Mouse (Mus musculus): Measurements from ENCODE around the gene Rpl9. TPM values are rescaled to one million over a fixed set of nuclear protein-coding genes. Genes with fewer than 3 reads are reported as not detected.

The Rpl9 gene
- 100 to 1,000 TPM; 658 to 682 TPM for total RNA-seq (2021)

DNA sequence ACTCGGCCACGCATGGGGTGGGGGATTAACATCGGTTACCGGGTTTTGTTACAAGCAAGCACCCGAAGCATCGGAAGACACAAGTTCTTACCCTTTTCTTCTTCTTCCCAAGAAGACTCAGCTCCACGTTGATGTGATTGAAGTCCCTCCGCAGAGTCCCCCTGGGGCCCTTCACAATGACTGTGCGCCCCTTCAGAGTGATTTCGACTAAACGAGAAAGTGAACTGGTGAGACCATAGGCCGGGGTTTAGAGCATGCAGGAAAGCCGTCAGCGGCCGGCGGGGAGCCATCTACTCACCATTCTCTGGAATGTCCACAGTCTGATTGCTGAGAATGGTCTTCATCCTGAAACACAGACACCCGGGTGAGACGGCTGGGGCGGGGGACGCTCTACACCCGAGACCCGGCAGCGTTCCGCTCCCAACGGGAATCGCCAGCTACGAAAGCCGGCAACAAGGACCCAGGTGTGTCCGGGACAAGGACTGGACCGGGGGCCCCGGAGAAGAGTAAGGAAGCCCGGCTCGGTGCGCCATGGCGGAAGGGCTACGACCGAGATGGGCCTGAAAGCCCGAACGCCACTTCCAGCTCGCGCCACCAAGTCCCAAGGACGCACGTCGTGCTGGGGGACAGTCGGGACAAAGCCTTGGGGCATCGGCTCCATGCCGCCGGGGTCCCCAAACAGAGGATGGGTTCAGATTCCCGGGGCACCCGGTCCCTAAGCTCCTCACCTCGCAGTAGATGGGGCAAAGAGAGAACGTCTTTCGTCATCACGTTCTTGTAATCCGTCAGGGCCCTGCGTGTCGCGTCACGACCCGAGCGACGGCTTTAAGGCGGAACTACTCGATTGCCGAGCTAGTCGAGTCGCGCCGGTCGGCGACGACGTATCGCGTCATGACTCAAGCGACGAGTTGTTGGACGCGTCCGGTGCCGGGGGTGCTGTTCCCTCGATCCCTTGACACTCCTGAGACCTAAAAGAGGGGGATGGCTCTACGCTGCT lies at the start of gene Rpl9, which contains the start of gene Lias:
Gene Rpl9 (minus strand): TSS at position 797 of the 997 bp plus-strand sequence.
Gene Lias (plus strand): TSS at position 850 of the 997 bp plus-strand sequence.
- peak; percentile 99 for DNase-seq

DNA sequence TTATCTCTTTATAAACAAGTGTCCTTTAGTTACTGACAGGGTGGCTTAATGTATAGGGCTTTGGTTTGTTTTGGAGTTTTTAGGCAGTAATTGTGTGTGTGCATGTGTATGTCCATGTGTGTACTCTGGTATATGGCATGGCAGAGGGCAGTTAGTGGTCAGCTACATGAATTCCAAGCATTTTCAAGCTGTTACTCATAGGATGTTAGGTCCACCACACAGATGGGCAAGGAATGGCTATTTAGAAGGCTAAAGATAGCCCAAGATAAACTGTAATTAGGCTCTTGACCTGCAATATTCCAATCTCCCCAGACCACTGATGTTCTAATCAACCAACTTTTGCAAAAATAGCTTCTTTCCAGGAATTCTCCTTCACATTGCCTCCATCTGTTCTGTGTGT lies 46.8 kb upstream of the Rpl9 start:
- no peak for DNase-seq

DNA sequence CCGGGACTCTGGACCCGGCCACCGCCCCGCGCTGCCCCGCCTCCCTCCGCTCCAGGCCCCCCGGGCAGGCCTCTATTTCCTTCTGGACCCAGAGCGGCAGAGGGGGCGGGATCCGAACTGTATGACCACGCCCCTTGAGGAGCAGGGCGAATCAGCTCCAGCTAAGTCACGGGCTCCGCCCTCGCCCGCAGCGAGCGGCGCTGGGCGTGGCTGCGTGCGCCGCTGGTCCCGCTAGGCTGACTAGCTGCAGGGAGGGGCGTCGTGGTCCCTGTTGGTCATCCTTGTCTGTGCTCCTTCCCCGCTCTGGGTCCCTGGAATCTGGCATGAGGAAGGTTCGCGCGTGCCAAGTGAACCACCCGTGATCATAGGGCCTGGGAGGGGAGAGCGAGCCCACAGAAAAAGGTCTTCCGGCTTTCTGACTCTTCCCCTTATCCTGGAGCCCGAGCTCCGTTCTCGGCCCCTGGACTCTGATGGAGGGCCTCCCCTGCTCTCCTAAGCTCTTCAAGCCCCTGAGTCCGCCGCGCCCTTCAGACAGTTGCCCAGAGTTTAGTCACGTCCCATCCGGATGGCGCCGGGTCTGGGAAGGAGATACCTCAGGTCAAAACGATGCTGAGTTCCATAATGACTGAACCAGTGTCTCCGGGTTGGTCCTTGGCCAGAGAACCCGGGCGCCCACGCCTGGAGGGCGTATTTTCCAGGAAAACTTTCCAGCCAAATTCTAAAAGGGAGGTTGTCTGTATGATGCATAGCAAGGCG lies 44.7 kb upstream of the Rpl9 start, which contains the start of gene Ugdh:
Gene Ugdh (minus strand): TSS at position 144 of the 756 bp plus-strand sequence.
- DNase-seq: peak; percentile 95 to 96

DNA sequence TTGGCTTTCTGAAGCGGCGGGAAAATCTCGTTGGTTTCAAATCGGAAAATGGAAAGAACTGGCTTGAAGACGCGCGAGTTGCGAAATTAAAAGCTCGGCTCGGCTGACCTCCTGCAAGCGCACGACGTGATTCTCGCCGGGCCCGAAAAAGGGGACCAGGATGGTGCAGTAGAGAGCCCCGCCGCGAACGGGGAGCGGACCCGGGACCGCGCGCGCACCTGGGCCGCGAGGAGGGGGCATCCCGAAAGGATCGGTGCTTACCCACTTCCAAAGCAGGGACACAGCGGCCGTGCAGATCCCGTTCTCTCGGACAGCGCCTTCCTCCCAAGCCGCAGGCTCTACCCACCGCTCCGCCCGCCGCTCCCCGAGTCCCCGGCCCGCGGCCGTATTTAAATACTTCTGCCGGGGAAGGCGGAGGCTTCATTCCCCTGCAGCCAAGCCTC lies 44.1 kb upstream of the Rpl9 start:
- DNase-seq: no peak

DNA sequence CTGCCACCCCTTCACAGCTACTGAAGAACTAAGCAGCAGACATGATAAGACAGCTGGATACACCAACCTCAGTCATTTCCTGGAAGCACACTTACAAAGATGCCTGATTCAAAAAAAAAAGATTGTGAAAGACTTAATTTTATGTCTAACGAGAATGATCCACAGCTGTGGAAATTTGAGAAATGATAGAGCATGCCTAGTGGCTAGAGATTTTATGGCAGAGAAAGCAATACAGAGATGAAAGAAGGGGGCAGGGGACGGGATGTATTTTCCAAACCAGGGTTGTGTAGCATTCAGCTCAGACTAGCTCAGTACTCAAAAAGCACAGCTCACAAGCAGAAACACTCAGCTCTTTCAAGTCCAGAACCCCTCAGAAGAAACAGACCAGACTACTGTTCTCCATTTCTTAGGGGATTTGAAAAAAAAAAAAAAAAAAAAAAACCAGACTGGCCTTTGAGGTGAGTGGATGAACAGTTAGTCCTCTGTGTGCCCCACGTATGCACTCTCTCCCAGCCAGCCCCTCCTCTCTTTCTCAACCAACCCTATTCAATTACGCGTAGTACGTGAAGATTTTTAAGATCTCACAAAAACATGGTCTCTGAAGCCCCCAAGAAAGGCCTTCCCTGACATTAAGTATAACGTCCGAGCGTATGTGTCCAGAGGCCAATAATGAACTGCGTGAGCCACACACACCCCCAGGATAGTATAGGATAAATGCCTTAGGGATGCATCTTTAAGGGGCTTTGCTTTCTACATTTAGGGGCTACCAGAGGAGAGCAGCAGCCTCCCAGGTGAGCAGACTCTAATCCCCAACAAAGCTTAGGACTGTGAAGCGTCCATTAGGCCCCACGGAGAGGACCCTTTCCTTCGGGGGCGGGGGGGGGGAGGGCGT lies 43.5 kb upstream of the Rpl9 start:
- DNase-seq: no peak

DNA sequence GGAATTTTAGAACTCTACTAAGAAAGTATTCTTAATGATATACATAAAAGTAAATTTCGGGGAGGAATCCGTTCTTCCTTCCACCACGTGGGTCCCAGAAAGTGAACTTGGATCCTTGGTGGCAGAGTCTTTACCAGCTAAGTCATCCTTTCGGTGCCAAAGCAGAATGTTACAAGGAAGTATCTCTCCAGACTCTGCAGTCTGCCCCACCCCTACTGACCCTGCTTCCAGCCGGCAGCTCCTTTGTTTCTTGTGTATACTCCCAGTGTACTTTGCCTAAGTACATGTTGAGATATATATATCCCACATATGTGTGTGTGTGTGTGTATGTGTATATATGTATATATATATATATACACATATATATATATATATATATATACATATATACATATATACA lies 38.2 kb upstream of the Rpl9 start:
- no peak for DNase-seq

DNA sequence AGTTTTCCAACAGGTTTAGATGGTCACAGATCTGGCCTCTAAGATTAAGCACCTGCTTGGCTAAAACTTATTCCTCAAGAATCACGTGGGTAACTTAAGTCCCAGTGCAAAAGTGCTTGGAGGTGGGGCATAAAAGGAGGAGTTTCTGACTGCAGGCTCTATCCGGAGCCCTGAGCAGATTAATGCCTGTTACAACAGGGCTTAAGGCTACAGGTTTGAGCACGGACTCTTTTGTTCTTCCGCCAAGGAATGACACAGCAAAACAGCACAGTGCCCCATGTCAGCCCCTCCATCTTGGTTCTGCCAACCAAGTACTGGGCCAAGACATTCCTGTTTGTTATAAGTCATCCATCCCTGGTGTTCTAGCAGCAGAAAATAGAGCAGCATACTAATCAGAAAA lies 37.1 kb upstream of the Rpl9 start:
- no peak for DNase-seq

DNA sequence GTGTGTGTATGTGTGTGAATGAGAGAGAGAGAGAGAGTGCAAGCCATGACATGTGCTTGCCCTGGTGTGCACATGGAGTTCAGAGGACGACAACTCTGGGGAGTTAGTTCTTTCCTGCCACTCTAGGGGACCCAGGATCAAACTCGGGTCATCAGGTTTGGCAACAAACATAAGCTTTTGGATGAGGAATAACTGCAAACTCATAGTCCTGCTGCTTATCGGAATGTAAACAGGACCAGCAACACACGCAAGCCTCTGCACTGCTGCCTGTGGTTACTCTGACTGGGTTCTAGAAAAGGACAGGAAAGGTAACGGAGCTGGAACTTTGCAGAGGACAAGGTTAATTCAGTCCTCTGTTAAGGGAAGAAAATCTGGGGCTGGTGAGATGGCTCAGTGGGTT lies 34.0 kb upstream of the Rpl9 start:
- DNase-seq: no peak

DNA sequence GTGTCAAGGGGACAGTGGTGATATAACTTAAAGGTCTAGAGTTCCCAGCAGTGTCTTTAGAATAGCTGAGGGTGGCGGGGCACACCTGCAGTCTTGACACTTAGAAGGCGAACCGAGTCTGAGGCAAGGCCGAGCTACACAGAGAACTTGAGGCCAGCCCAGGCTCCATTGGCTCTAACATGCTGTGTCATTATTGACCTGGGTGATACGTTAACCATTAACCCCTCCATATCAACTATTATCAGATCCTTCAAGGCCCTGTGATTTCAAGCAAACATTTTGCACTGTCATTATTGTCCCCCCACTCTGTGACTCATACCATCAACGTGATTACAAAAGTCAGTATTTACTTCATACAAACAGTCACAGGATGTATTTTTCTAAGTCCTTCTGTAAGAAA lies 33.0 kb upstream of the Rpl9 start:
- DNase-seq: no peak

DNA sequence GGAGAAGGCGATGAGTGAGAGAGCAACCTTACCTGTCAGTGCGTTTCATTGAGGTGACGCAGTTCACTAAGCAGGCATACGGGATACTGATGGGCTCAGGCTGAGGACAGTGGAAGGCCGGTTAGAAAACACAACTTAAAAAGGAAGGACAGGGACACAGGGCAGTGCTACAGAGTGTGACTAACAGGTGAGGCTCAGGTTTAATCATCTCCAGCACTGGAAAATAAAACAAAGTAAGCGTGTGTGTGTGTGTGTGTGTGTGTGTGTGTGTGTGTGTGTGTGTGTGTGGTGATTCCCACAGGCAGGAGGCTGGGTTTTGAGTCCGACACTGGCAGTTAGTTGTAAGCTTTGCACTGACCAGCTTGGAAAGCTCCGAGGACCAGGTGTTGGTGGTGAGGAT lies 31.6 kb upstream of the Rpl9 start:
- no peak for DNase-seq

DNA sequence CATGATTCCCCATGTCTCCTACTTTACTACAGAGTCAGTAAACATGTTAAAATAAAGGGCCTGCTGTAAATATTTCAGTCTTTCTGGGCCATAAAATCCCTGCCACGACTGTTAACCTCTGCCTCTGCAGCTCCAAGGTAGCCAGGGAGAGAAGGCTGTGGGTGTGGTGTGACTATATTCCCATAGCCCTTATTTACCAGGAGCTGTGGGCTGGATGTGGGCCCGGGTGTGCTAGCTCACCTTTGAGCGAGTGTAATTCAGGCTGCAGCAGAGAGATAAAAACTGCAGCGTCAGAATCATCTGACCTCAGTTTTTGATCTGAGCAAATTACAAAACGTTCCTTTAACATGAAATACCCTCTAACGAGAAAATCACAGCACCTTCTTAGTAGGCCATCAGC lies 29.6 kb upstream of the Rpl9 start:
- no peak for DNase-seq

DNA sequence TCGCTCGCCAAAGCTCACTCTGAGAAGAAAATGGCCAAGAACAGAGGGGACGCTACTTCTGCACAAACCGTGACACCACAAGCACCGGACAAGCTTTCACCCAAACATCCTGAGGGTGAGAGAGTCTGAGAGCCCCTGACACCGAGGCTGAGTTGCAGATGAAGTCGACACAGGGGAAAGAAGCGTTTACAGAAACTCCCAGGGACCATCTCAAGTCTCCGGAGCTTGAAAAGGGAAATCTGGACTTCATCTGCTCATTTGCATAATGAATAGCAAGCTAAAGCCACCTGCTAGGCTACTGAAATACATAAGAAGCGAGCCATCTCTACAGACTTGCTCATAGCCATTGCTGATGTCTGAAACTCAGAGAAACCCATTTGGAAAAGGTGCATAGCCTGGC lies 27.9 kb upstream of the Rpl9 start:
- no peak for DNase-seq

DNA sequence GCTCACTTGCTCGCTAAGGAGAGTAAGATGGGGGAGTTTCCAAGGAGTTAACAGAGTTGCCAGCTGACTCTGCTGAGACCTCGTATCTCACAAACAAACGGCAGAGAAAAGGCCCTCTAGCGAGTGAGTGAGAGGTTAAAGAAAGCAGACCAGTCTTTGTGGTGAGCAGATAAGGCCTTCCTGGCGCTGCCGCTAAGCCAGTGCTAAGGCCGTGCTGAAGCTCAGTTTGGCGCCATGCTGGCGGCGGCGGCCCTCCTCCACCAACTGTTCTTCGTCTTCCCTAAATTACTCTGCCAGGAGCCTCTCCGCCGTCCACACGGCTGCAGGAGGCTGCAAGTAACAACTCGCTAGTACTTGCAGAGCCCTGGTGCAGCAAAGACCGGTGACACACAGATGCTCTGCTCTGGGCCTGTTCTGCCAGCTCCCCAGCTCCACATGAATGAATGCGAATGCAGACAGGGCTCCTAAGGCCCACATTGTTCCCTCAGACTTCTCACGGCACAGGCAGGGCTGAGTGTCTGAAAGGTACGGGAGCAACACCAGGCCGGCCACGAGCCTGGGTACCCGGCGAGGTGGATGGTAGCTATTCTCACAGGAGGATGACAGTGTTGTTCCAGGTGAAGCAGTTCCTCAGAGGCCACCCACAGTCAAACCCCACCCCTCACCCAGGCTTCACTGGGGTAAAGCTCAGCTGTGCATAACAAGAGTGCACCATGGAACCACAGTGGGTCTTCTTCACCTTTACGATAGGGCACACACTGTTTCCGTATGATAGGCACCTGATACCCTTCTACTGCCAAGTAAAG lies 24.6 kb upstream of the Rpl9 start:
- DNase-seq: no peak

DNA sequence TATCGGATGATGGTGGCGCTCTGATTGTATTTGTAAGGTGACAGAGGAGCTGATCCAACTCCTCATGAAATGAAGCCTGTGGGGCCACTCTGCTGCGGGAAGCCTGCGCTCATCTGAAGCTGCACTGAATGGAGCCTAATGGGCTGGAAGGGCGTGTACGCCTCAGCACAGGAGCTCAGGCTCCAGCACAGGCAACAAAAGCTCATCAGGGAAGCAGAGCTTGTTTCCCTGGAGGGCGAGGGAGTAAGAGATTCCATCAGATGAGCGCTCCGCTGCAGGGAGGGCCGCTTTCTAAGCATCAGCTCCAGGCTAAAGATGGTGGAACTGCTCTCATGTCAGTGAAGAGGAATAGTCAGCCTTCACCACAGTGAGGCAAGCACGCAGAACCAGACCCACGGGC lies 16.7 kb upstream of the Rpl9 start:
- DNase-seq: no peak

DNA sequence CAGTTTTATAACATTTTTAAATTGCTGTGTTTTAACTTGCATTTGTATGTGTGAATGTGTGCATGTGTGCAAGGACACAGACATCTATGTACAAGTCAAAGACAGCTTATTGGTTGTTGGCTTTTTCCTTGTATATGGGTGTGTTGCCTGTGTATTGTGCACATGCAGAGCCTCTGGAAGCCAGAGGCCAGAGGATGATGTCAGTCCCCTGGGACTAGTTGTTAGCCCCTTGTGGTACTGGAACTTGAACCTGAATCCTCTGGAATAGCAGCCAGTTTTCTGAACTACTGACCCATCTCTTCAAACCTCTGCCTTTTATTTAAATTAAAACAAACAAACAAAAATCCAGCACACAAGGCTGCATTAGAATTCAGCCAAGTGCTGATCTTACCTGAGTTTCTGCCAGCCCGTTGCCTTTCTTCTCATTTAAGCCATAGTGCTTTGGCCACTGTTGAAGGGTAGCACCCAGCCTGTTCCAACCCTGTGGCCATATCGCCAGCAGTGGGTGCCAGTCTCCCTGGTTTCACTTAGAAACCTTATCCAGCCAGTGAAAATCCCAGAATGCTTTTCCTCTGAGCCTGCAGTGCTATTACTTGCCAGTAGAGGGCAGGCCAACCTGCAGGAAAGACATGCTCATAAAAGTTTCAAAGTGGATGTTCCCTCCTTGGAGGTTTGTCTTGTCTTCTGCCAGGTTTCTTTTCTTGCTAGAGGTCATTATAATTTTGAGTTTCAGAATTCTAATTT lies 10.2 kb upstream of the Rpl9 start:
- peak; percentile 60 to 68 for DNase-seq

DNA sequence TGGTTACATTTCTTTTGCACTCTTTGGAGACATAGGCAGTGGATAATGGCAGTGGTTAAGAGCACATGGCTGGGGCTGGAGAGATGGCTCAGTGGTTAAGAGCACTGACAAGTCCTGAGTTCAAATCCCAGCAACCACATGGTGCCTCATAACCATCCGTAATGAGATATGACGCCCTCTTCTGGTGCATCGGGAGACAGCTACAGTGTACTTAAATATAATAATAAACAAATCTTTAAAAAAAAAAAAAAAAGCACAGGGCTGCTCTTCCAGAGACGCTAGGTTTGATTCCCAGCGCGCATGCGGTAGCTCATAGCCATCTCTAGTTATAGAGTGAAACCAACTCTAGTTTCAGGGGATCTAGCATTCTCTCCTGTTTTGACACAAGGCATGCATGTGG lies 3.2 kb upstream of the Rpl9 start:
- DNase-seq: no peak

DNA sequence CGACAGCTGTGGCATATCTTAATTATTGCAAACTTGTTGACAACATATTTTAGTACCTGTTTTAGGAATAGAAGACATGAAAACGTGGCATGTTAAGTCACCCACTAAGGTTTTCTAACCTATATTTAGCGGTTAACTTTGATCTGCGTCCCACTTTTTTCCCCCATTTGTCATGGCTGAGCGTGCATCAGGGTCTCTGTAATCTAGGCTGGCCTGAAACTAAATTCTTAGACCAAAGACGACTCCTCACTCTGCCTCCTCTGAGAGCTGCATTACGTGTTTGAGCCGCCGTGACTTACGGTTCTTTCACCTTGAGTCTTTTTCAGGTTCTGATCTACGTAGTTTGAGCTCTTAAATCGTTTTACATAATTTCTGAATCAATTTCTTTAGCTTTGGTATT lies 509 bp upstream of the Rpl9 start:
- DNase-seq: no peak

DNA sequence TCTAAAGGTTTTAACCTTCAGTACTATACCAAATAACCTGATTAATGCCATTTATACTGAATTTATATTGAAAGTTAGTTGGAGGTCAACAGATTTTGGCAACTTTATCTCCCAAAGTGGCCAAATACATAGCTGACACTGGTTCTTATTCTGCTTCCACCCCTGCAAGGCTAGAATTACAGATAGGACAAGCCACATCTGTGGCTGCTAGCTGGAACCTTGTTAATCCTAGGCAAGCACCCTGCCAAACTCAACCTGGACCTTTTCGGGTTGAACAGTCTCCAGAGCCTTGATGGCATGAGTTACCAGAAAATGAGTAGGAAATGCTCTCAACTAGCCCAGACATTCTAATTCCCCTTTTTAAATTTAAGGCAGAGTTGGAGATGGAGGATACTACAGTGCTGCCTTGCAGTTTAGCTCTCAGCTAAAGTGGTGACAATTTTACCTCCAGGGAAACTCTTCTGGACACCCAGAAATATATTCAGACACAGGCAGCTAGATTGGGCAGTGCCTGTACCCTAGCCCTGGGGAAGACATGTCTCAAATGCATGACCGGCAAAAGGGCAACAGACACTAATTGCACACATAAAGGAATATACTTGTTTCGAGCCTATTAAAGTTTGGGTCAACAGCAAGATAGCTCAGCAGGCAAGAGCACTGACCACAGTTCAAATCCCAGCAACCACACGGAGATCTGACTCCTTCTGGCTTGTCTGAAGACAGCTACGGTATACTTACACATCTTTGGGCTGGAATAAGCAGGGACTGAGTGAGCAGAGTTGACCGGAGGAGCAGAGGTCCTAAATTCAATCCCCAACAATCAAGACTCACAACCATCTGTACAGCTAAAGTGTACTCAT lies 4.0 kb downstream of the Rpl9 start:
- DNase-seq: no peak

DNA sequence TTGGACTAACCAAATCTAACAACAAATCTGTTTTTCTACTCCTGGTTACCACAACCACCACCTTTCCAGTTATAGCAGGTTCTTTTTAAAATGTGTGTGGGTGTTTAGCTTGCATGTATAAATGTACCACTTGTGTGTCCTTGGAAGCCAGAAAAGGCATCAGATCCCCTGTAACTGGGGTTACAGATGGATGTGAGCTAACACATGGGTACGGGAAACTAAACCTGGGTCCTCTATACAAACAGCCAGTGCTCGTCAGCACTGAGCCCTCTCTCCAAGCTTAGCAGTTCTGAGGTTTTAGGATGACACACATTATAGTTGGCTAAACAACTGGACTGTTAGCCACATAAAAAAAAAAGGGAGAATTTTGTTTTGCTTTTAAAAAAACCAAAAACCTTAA lies 5.5 kb downstream of the Rpl9 start:
- no peak for DNase-seq

DNA sequence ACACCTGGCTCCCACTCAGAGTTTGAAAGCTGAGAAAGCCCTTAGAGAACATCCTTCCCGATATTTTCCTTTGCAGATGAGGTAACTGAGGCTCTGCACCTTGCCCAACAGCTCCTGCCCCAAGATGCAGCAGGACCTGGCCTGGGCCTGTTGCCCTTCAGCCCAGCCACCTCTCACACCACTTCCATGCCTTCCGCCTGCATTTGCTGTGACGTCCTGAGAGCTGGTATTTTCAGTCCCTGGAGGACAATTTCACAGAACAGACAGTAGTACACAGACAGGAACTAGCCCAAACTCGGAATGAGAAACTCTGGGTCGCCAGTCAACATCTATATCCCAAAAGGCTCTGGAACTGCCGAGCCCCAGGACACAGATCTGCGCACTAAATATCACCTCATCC lies 16.5 kb downstream of the Rpl9 start:
- DNase-seq: no peak

Data from layer of hippocampus, postnatal 36 days (tissue).